Mouse (Mus musculus) bone marrow, adult 2 months (tissue): Measurements from ENCODE around the gene Asb2.

Experiments used
- CTCF ChIP-seq: fragments of 200-500 bp; IDR thresholded peaks from 2 replicates; pipeline ENCODE4 v1.5.1; 2011; ENCODE audit warnings: low read length, control low read depth; ENCODE audit not compliant: control insufficient read depth, insufficient read depth
- POLR2A ChIP-seq: fragments of 200-500 bp; IDR thresholded peaks from 2 replicates; pipeline ENCODE4 v1.6.1; 2011; ENCODE audit warnings: low read depth, mild to moderate bottlenecking, control low read depth, low read length, borderline replicate concordance; ENCODE audit not compliant: control insufficient read depth

GRCm38 (mm10) chr12:103380226-103380625 lies 24.4 kb upstream of the Asb2 start:
- TF ChIP-seq POLR2A: no peak
- TF ChIP-seq CTCF: no peak
